Mouse (Mus musculus) cerebellum, adult 2 months (tissue): ENCODE data around the gene Tyms.

Source experiments
- CTCF ChIP-seq: fragments of 200-500 bp; IDR thresholded peaks from 2 replicates; pipeline ENCODE4 v1.5.1; 2011; ENCODE audit warnings: low read depth, mild to moderate bottlenecking, control low read depth, low read length, moderate library complexity, borderline replicate concordance; ENCODE audit not compliant: insufficient read depth
- POLR2A ChIP-seq: fragments of 200-500 bp; IDR thresholded peaks from 2 replicates; pipeline ENCODE4 v1.6.1; 2011; ENCODE audit warnings: low read length, control low read depth, borderline replicate concordance; ENCODE audit not compliant: insufficient read depth

- no peak for TF ChIP-seq POLR2A
- TF ChIP-seq CTCF: no peak
Measured at GRCm38 (mm10) chr5:30072377-30072776, 1.0 kb downstream of the Tyms start.
